In genomic region chr3:126701586-126701985, GRCm38 (mm10) we compare ENCODE assay signal across 18 mouse cellular contexts.
DNase-seq lines count a peak whose midpoint lies in the region; ATAC-seq and TF ChIP-seq lines count a peak whose summit lies in the region.
"Had no signal": no experiment of that assay in that cellular context is flagged by ENCODE, and none has a peak within 500 bp of the region (broad histone marks: within the 10 kb centered on the region; RNA-seq: fewer than 3 reads in every experiment).

No protein-coding gene starts in this region.

- no peak overlapping the region for H3K4me2 ChIP-seq in heart, embryonic 16.5 days (ENCODE audit: low read depth, low read length)
- H3K4me2 ChIP-seq in hindbrain, embryonic 13.5 days: no peak overlapping the region
- H3K4me2 ChIP-seq: embryonic facial prominence, embryonic 15.5 days; limb, embryonic 15.5 days; liver, embryonic 15.5 days had no signal

- peak; percentile 18 for DNase-seq in gastrocnemius, adult 18-20 months (ENCODE audit: low spot score)
- DNase-seq in gastrocnemius, adult 8-10 months (ENCODE audit: low spot score in 2 of 2): no peak
- no peak for DNase-seq in heart, postnatal 10 days
- peak; percentile 61 to 79 for DNase-seq in cerebellum, adult 2 months
- DNase-seq in kidney, adult 9 months: no peak
- DNase-seq: heart, adult 18-20 months; kidney, adult 18-20 months; kidney, postnatal 10 days; lung, postnatal 14 days; midbrain, embryonic 14.5 days; thymus, postnatal 4 days had no signal

- no peak for TF ChIP-seq CTCF in cerebellum, adult 2 months (IDR thresholded peaks at IDR 0.05; ENCODE audit: borderline replicate concordance, insufficient read depth, low read depth, low read length)

- H3K9ac ChIP-seq in heart, embryonic 16.5 days (ENCODE audit: low read length): no peak overlapping the region
- no peak overlapping the region for H3K9ac ChIP-seq in hindbrain, embryonic 13.5 days
- H3K9ac ChIP-seq: embryonic facial prominence, embryonic 15.5 days; limb, embryonic 15.5 days; liver, embryonic 15.5 days had no signal

- no peak for TF ChIP-seq POLR2A in cerebellum, adult 2 months (IDR thresholded peaks at IDR 0.05; ENCODE audit: borderline replicate concordance, insufficient read depth, low read length)

- no peaks in the 10 kb centered on the region for H3K27me3 ChIP-seq in heart, embryonic 16.5 days (ENCODE audit: control insufficient read depth, insufficient read depth, low read length)
- no peaks in the 10 kb centered on the region for H3K27me3 ChIP-seq in cerebellum, adult 2 months (ENCODE audit: control insufficient read depth, insufficient read depth, low read length)
- no peaks in the 10 kb centered on the region for H3K27me3 ChIP-seq in hindbrain, embryonic 13.5 days
- H3K27me3 ChIP-seq: embryonic facial prominence, embryonic 15.5 days; limb, embryonic 15.5 days; liver, embryonic 15.5 days; megakaryocyte, embryonic 14.5 days had no signal

- ATAC-seq in heart, embryonic 16.5 days (replicated peaks; ENCODE audit: extremely low read depth, insufficient read depth, low FRiP score): no peak
- ATAC-seq in hindbrain, embryonic 13.5 days (ENCODE audit: low FRiP score): no peak
- ATAC-seq: forebrain, embryonic 16.5 days had no signal

- H3K4me3 ChIP-seq in heart, embryonic 16.5 days (ENCODE audit: low read length): no peak overlapping the region
- H3K4me3 ChIP-seq in cerebellum, adult 2 months (replicated peaks; ENCODE audit: insufficient read depth, low read depth, low read length): no peak overlapping the region
- H3K4me3 ChIP-seq in hindbrain, embryonic 13.5 days: no peak overlapping the region
- H3K4me3 ChIP-seq: embryonic facial prominence, embryonic 15.5 days; limb, embryonic 15.5 days; liver, embryonic 15.5 days; megakaryocyte, embryonic 14.5 days had no signal

- 59% methylated on average over 6 of the region's 6 CpGs for WGBS in heart, embryonic 16.5 days
- WGBS in cerebellum, adult 2 months: 19% methylated on average over 6 of the region's 6 CpGs
- 90% methylated on average over 6 of the region's 6 CpGs for WGBS in hindbrain, embryonic 13.5 days

- H3K36me3 ChIP-seq in heart, embryonic 16.5 days (ENCODE audit: control insufficient read depth, insufficient read depth): no peaks in the 10 kb centered on the region
- no peaks in the 10 kb centered on the region for H3K36me3 ChIP-seq in hindbrain, embryonic 13.5 days
- H3K36me3 ChIP-seq: embryonic facial prominence, embryonic 15.5 days; limb, embryonic 15.5 days; liver, embryonic 15.5 days had no signal

- H3K27ac ChIP-seq in heart, embryonic 16.5 days (ENCODE audit: low read length): peak overlapping the region; percentile 22
- H3K27ac ChIP-seq in cerebellum, adult 2 months (ENCODE audit: insufficient read depth, low read length): 0 out of 2 replicates have a peak overlapping the region, but pooled peaks have one; percentile 1
- no peak overlapping the region for H3K27ac ChIP-seq in hindbrain, embryonic 13.5 days
- H3K27ac ChIP-seq: embryonic facial prominence, embryonic 15.5 days; limb, embryonic 15.5 days; liver, embryonic 15.5 days had no signal

- H3K4me1 ChIP-seq in heart, embryonic 16.5 days (ENCODE audit: control insufficient read depth, insufficient read depth, low read length): peaks cover 32% of the 10 kb centered on the region
- peaks cover 13% of the 10 kb centered on the region; the same call in 1 of the 2 replicates for H3K4me1 ChIP-seq in cerebellum, adult 2 months (ENCODE audit: control insufficient read depth, insufficient read depth, low read length)
- H3K4me1 ChIP-seq in hindbrain, embryonic 13.5 days (replicated peaks): peaks cover 2% of the 10 kb centered on the region; the same call in 1 of the 2 replicates
- H3K4me1 ChIP-seq: embryonic facial prominence, embryonic 15.5 days; limb, embryonic 15.5 days; liver, embryonic 15.5 days; megakaryocyte, embryonic 14.5 days had no signal

- intact Hi-C loops in heart, postnatal 10 days (cut with DNase I): no loop called here

- no peaks in the 10 kb centered on the region for H3K9me3 ChIP-seq in heart, embryonic 16.5 days (replicated peaks; ENCODE audit: control insufficient read depth, low read length)
- no peaks in the 10 kb centered on the region for H3K9me3 ChIP-seq in hindbrain, embryonic 13.5 days
- H3K9me3 ChIP-seq: embryonic facial prominence, embryonic 15.5 days; limb, embryonic 15.5 days; liver, embryonic 15.5 days had no signal

Comparison
In these comparisons a context has a peak if more than half of its experiments do, and no peak if none do; other contexts are left out.
1. DNase-seq: peak in gastrocnemius, adult 18-20 months (single experiment) and cerebellum, adult 2 months (2 of 2); none in gastrocnemius, adult 8-10 months (0 of 2), heart, postnatal 10 days (0 of 2) and kidney, adult 9 months (single experiment).